Mouse (Mus musculus) brain, embryonic 14.5 days (tissue): Measurements from ENCODE around the gene 1700013G24Rik. TPM values are rescaled to one million over a fixed set of nuclear protein-coding genes. Genes with fewer than 3 reads are reported as not detected.

Experiments
- DNase-seq: peaks from one replicate; pipeline ENCODE4 v3.0.0-alpha.2; 2011; ENCODE audit warnings: low read depth
- CTCF ChIP-seq: fragments of 200-500 bp; IDR thresholded peaks from 2 replicates; pipeline ENCODE4 v1.5.1; 2012; ENCODE audit warnings: inconsistent platforms, mild to moderate bottlenecking, moderate library complexity, borderline replicate concordance; ENCODE audit not compliant: insufficient read depth, insufficient read length; ENCODE audit errors: extremely low read depth
- POLR2A ChIP-seq: fragments of 200-500 bp; IDR thresholded peaks from 2 replicates; pipeline ENCODE4 v1.6.1; 2012; ENCODE audit warnings: mild to moderate bottlenecking, inconsistent platforms, borderline replicate concordance; ENCODE audit not compliant: poor library complexity, insufficient read depth, insufficient read length, severe bottlenecking; ENCODE audit errors: extremely low read depth
- polyA plus RNA-seq: library from polyadenylated mRNA; depleted of rRNA; stranded (reverse); fragments of >200 nt; gene quantifications from 2 replicates; pipeline ENCODE4 v1.2.3, GENCODE M21; 2012

The 1700013G24Rik gene
- polyA plus RNA-seq, 1 experiment = not detected

GRCm38 (mm10) chr4:137461217-137461616 lies 8.1 kb downstream of the 1700013G24Rik start:
- no peak for DNase-seq
- TF ChIP-seq POLR2A (no peak), CTCF (no peak)

GRCm38 (mm10) chr4:137461981-137462690 lies 9.1 kb downstream of the 1700013G24Rik start:
- no peak for DNase-seq
- no peak for TF ChIP-seq CTCF

- no peak for TF ChIP-seq CTCF
- no peak for TF ChIP-seq POLR2A
- DNase-seq = no peak
Measured at GRCm38 (mm10) chr4:137465125-137465787, 12.2 kb downstream of the 1700013G24Rik start.

GRCm38 (mm10) chr4:137466991-137467390 lies 13.9 kb downstream of the 1700013G24Rik start:
- no peak for DNase-seq
- no peak for TF ChIP-seq POLR2A
- no peak for TF ChIP-seq CTCF

- DNase-seq = no peak
- TF ChIP-seq POLR2A (no peak), CTCF (no peak)
Measured at GRCm38 (mm10) chr4:137467525-137467924, 14.4 kb downstream of the 1700013G24Rik start.

- TF ChIP-seq CTCF (no peak), POLR2A (peak; percentile 54; the same call in 1 of the 2 replicates)
- DNase-seq = peak; percentile 97
Measured at GRCm38 (mm10) chr4:137468260-137469080, 15.4 kb downstream of the 1700013G24Rik start, which contains the start of gene Hspg2. TSS of gene Hspg2 (plus strand) at chr4:137468769.

GRCm38 (mm10) chr4:137469081-137469844 lies 16.2 kb downstream of the 1700013G24Rik start:
- DNase-seq = peak; percentile 68
- TF ChIP-seq CTCF = no peak
- no peak for TF ChIP-seq POLR2A

GRCm38 (mm10) chr4:137469845-137470692 lies 17.0 kb downstream of the 1700013G24Rik start:
- TF ChIP-seq POLR2A (no peak), CTCF (no peak)

GRCm38 (mm10) chr4:137470701-137471317 lies 17.7 kb downstream of the 1700013G24Rik start:
- DNase-seq = no peak
- TF ChIP-seq CTCF (no peak), POLR2A (no peak)

More at GRCm38 (mm10) chr4:137469845-137470692, 17.0 kb downstream of the 1700013G24Rik start:
- DNase-seq = no peak

GRCm38 (mm10) chr4:137471326-137471725 lies 18.2 kb downstream of the 1700013G24Rik start:
- TF ChIP-seq CTCF (no peak), POLR2A (no peak)
- DNase-seq = no peak

- TF ChIP-seq POLR2A = no peak
- no peak for TF ChIP-seq CTCF
- no peak for DNase-seq
Measured at GRCm38 (mm10) chr4:137473240-137473639, 20.2 kb downstream of the 1700013G24Rik start.
